Mouse (Mus musculus) adrenal gland, postnatal 36 days (tissue): ENCODE measurements around the gene Ifitm2. TPM values are rescaled to one million over a fixed set of nuclear protein-coding genes. Genes with fewer than 3 reads are reported as not detected.

Experiments used
- DNase-seq, 2 experiments: peaks; one replicate each; pipeline ENCODE4 v3.0.0; 2021; ENCODE audit warnings: mixed read lengths in 1 of 2
- total RNA-seq, 2 experiments: library from RNA; stranded (reverse); gene quantifications; 2 replicates each; pipeline ENCODE4 v1.2.3; 2021

Ifitm2 gene
- total RNA-seq, 2 experiments from 2014 or later: 430 to 633 TPM

DNA sequence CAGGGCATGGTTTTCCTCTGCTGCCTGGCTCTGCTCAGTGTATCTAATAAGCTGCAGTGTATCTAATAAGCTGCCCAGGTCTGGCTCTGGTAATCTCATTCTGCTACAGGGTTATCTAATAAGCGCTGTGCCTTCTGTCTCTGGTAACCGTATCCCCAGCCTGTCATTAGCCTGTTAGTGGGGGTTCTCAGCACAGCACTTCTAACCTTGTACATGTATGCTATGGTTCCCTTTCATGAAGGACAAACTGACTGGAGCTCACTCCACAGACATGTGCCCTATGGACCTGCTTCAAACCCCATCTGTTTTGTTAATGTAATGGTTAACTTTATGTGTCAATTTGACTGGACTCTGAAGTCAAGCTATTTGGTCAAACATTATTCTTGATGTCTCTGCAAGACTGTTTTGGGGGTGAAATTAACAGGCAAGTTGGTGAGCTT, 50.1 kb downstream of the Ifitm2 start:
- no peak for DNase-seq

Other genes starting within 250 kb of the Ifitm2 start
- gene Cyp2e1, start 192.2 kb downstream of the Ifitm2 start, total RNA-seq: 100 to 1,000 TPM; 251 to 279 TPM
- gene Syce1, start 168.1 kb downstream of the Ifitm2 start, total RNA-seq: not detected
- gene Zfp941, start 133.8 kb downstream of the Ifitm2 start, total RNA-seq: 1 to 10 TPM; 2.7 to 3.4 TPM
- under 1 TPM in 1 of 2 experiments, not detected in 1; 0.70 TPM for gene Urah, start 121.0 kb downstream of the Ifitm2 start, total RNA-seq
- not detected for gene Scgb1c1, start 110.4 kb downstream of the Ifitm2 start, total RNA-seq
- gene Odf3, start 108.2 kb downstream of the Ifitm2 start, total RNA-seq: under 1 TPM in 1 of 2 experiments, not detected in 1; 0.26 TPM
- 1 to 10 TPM in 1 of 2 experiments, not detected in 1; 1.3 TPM for gene Gm45785, start 99.7 kb downstream of the Ifitm2 start, total RNA-seq
- gene Ric8a, start 99.0 kb downstream of the Ifitm2 start, total RNA-seq: 10 to 100 TPM; 52.7 to 60.4 TPM
- 10 to 100 TPM; 30.5 to 41.4 TPM for gene Bet1l, start 98.4 kb downstream of the Ifitm2 start, total RNA-seq
- 100 to 1,000 TPM; 118 to 127 TPM for gene Psmd13, start 74.0 kb downstream of the Ifitm2 start, total RNA-seq
- 10 to 100 TPM; 31.3 to 33.8 TPM for gene Sirt3, start 73.7 kb downstream of the Ifitm2 start, total RNA-seq
- gene Cox8b, start 55.5 kb downstream of the Ifitm2 start, total RNA-seq: 1,000 to 10,000 TPM in 1 of 2 experiments, 100 to 1,000 TPM in 1; 964 to 1,065 TPM
- gene Nlrp6, start 35.1 kb downstream of the Ifitm2 start, total RNA-seq: 1 to 10 TPM in 1 of 2 experiments, under 1 TPM in 1; 0.99 to 1.1 TPM
- 10 to 100 TPM; 35.8 to 38.1 TPM for gene Pgghg, start 14.6 kb downstream of the Ifitm2 start, total RNA-seq
- 1 to 10 TPM in 1 of 2 experiments, under 1 TPM in 1; 0.63 to 1.7 TPM for gene Ifitm5, start 5.7 kb downstream of the Ifitm2 start, total RNA-seq
- not detected for gene Gm45717, start 50 bp downstream of the Ifitm2 start, total RNA-seq
- gene Ifitm1, start 11.2 kb upstream of the Ifitm2 start, total RNA-seq: 1 to 10 TPM; 5.5 to 7.3 TPM
- gene Ifitm3, start 54.8 kb upstream of the Ifitm2 start, total RNA-seq: 100 to 1,000 TPM; 135 to 191 TPM
- gene Ifitm6, start 61.9 kb upstream of the Ifitm2 start, total RNA-seq: under 1 TPM in 1 of 2 experiments, not detected in 1; 0.99 TPM
- not detected for gene Gm17387, start 73.1 kb upstream of the Ifitm2 start, total RNA-seq
- under 1 TPM; 0.83 to 0.95 TPM for gene B4galnt4, start 105.1 kb upstream of the Ifitm2 start, total RNA-seq
- gene Pkp3, start 122.2 kb upstream of the Ifitm2 start, total RNA-seq: 1 to 10 TPM; 1.4 to 1.5 TPM
- 1 to 10 TPM; 2.4 to 4.3 TPM for gene Sigirr, start 144.6 kb upstream of the Ifitm2 start, total RNA-seq
- under 1 TPM; 0.30 TPM for gene Ano9, start 161.8 kb upstream of the Ifitm2 start, total RNA-seq
- 10 to 100 TPM; 41.8 to 42.9 TPM for gene Ptdss2, start 166.4 kb upstream of the Ifitm2 start, total RNA-seq
- 100 to 1,000 TPM; 265 to 371 TPM for gene Rnh1, start 216.9 kb upstream of the Ifitm2 start, total RNA-seq
- 10 to 100 TPM; 89.1 to 93.9 TPM for gene Hras, start 238.0 kb upstream of the Ifitm2 start, total RNA-seq
- gene Lrrc56, start 238.2 kb upstream of the Ifitm2 start, total RNA-seq: 1 to 10 TPM; 4.7 to 8.8 TPM